Mouse (Mus musculus) left cerebral cortex, postnatal 14 days (tissue): ENCODE data around the gene Rnase4. TPM values are rescaled to one million over a fixed set of nuclear protein-coding genes. Genes with fewer than 3 reads are reported as not detected.

Experiments
- DNase-seq, 2 experiments: peaks; one replicate each; pipeline ENCODE4 v3.0.0; 2021 to 2022; ENCODE audit warnings: low spot score in 2 of 2, mixed read lengths in 1 of 2
- intact Hi-C: fragments of 180-260 bp; cut with DNase I; formaldehyde crosslinking; loops from one replicate; pipeline ENCODE4 v1.15.1; 2025
- total RNA-seq, 2 experiments: library from RNA; stranded (reverse); gene quantifications; 2 replicates each; pipeline ENCODE4 v1.2.3; 2021

Gene Rnase4
- total RNA-seq, 2 experiments from 2014 or later = 19.0 to 20.1 TPM

DNA sequence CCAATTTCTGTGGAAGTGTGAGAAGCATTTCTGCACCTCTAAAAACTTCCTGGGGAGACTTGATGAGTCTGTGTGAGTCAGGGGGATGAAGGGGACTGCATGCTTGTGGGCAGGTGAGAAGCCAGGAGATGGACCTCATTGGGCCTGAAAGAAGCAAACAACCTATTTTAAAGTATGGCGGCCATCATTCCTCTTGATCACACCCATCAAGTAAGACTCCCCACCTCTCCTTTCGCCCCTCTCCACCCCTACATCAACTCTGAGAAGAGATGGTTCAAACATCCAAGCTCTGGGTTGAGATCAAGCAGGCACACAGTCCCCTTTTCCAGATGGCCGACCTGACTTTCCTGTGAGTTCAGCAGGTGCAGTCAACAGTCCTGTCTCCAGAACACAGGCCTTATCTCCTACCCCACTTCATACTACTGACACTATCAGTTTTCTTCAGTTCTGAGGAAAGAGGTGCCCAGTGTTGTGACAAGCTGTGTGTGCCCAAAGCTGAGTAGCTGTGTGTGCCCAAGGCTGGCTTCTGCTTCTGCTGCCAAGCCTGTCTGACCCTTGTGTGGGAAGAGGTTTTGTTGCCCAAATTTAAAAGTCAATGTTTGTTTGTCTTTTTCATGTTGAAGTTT, 59.4 kb downstream of the Rnase4 start:
- DNase-seq = no peak
- intact Hi-C loops = no loop called here

DNA sequence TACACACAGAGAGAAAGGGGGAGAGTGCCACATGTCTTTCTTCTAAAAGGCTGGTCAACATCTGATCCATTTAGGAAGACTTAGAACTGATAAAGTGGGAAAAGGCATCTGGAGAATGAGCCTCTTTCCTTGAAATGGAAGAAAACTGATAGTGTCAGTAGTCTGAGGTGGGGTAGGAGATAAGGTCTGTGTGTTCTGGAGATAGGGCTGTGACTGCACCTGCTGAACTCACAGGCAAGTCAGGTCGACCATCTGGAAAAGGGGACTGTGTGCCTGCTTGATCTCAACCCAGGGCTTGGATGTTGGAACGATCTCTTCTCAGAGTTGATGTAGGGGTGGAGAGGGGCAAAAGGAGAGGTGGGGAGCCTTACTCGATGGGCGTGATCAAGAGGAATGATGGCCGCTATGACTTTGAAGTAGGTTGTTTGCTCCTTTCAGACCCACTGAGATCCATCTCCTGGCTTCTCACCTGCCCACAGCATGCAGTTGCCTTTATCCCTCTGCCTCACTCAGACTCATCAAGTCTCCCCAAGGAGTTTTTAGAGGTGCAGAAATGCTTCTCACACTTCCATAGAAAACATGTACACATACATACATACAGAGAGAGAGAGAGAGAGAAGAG, 61.5 kb downstream of the Rnase4 start:
- no peak for DNase-seq
- intact Hi-C loops = no loop called here

Other genes with a start within 250 kb of the Rnase4 start
- gene Tep1, start 220.5 kb upstream of the Rnase4 start, total RNA-seq = 1 to 10 TPM; 2.2 to 2.6 TPM
- gene Klhl33, start 193.6 kb upstream of the Rnase4 start, total RNA-seq = 1 to 10 TPM; 2.0 to 2.9 TPM
- 10 to 100 TPM; 35.1 to 39.7 TPM for gene Osgep, start 166.2 kb upstream of the Rnase4 start, total RNA-seq
- 10 to 100 TPM; 57.7 to 61.1 TPM for gene Apex1, start 166.1 kb upstream of the Rnase4 start, total RNA-seq
- gene Pip4p1, start 160.2 kb upstream of the Rnase4 start, total RNA-seq = 10 to 100 TPM; 87.3 to 98.4 TPM
- gene Pnp, start 160.0 kb upstream of the Rnase4 start, total RNA-seq = 10 to 100 TPM; 13.7 to 15.2 TPM
- 10 to 100 TPM in 1 of 2 experiments, 1 to 10 TPM in 1; 9.2 to 14.4 TPM for gene Gm49342, start 146.6 kb upstream of the Rnase4 start, total RNA-seq
- gene Pnp2, start 135.1 kb upstream of the Rnase4 start, total RNA-seq = 1 to 10 TPM in 1 of 2 experiments, under 1 TPM in 1; 0.68 to 1.5 TPM
- under 1 TPM in 1 of 2 experiments, not detected in 1; 0.30 TPM for gene Rnase10, start 83.3 kb upstream of the Rnase4 start, total RNA-seq
- not detected for gene Rnase9, start 49.2 kb upstream of the Rnase4 start, total RNA-seq
- gene Rnase11, start 40.9 kb upstream of the Rnase4 start, total RNA-seq = not detected
- gene Rnase12, start 33.4 kb upstream of the Rnase4 start, total RNA-seq = not detected
- not detected for gene Olfr750, start 16.6 kb upstream of the Rnase4 start, total RNA-seq
- gene Ang, start 73 bp downstream of the Rnase4 start, total RNA-seq = 1 to 10 TPM; 2.9 to 4.1 TPM
- not detected for gene Eddm3b, start 23.3 kb downstream of the Rnase4 start, total RNA-seq
- not detected for gene Rnase6, start 32.8 kb downstream of the Rnase4 start, total RNA-seq
- under 1 TPM in 1 of 2 experiments, not detected in 1; 0.48 TPM for gene Rnase1, start 55.7 kb downstream of the Rnase4 start, total RNA-seq
- gene Rnase2b, start 71.2 kb downstream of the Rnase4 start, total RNA-seq = not detected
- not detected for gene Ang2, start 108.1 kb downstream of the Rnase4 start, total RNA-seq
- not detected for gene Ear14, start 112.3 kb downstream of the Rnase4 start, total RNA-seq
- gene Rnase2a, start 165.0 kb downstream of the Rnase4 start, total RNA-seq = not detected